Mouse (Mus musculus): ENCODE results near the gene Aadacl4. TPM values are rescaled to one million over a fixed set of nuclear protein-coding genes. Genes with fewer than 3 reads are reported as not detected.

Gene Aadacl4
- not detected for polyA plus RNA-seq (2012; fragmentation: generic; extraction: Trizol)

GRCm38 (mm10) chr4:144613407-144613806 lies at the start of gene Aadacl4:
Aadacl4 (plus strand) TSS chr4:144613707.

GRCm38 (mm10) chr4:144565034-144565433 lies 48.5 kb upstream of the Aadacl4 start, which contains the start of gene Gm13124:
Gm13124 (minus strand) TSS chr4:144565134.

Other genes starting within 250 kb of the Aadacl4 start
- not detected for gene Pramef20, start 235.8 kb upstream of the Aadacl4 start, polyA plus RNA-seq (2012; fragmentation: generic; extraction: Trizol)
- gene Pramef12, start 205.2 kb upstream of the Aadacl4 start, polyA plus RNA-seq (2012; fragmentation: generic; extraction: Trizol) = not detected
- gene 1700012P22Rik, start 174.9 kb upstream of the Aadacl4 start, polyA plus RNA-seq (2012; fragmentation: generic; extraction: Trizol) = not detected
- gene Gm9944, start 160.4 kb upstream of the Aadacl4 start, polyA plus RNA-seq (2012; fragmentation: generic; extraction: Trizol) = not detected
- not detected for gene Aadacl3, start 150.0 kb upstream of the Aadacl4 start, polyA plus RNA-seq (2012; fragmentation: generic; extraction: Trizol)
- gene 9430007A20Rik, start 93.9 kb upstream of the Aadacl4 start, polyA plus RNA-seq (2012; fragmentation: generic; extraction: Trizol) = not detected
- gene Gm13124, start 48.6 kb upstream of the Aadacl4 start, polyA plus RNA-seq (2012; fragmentation: generic; extraction: Trizol) = not detected
- not detected for gene Gm436, start 72.7 kb downstream of the Aadacl4 start, polyA plus RNA-seq (2012; fragmentation: generic; extraction: Trizol)
- gene Gm13178, start 107.7 kb downstream of the Aadacl4 start, polyA plus RNA-seq (2012; fragmentation: generic; extraction: Trizol) = not detected
- not detected for gene Gm438, start 172.9 kb downstream of the Aadacl4 start, polyA plus RNA-seq (2012; fragmentation: generic; extraction: Trizol)